Mouse (Mus musculus) cerebellum, adult 11-12 months (tissue): ENCODE results near the gene Sik1.

Source experiments
- DNase-seq: peaks from one replicate; pipeline ENCODE4 v3.0.0; 2022

The Sik1 gene

DNA sequence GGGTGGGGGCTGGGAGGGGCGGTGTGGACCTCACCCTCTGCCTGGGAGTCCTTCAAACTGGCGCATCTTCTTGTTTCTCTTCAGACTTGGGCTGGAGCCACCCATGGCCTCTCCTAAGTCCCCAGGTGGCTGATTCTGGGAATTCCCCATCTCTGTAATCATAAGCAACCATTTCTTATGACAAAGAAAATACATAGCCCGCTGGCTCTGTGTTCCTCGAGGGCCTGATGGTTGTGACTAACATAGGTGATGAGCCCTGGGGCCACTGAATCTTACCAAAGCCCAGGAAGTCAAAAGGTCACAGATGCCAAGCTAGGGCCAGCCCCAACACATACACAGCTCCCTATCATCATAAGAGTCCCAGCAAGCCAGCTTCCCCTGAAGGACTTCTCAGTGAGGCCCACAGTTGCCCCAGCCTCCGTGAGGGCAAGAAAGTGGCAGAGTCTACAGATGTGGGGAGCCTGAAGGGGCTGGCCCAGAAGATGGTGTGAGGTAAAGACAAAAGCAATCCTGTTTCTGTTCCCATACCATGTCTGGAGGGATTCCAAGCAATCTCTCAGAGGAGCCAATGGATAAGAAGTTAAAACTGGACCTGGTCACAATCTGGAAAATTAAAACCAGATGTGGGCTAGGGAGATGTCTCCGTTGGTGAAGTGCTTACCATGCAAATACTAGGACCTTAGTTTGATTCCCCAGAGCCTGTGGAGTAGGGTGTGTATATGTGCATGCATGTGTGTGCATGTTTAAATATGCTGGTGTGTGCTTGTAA lies 24.3 kb downstream of the Sik1 start:
- no peak for DNase-seq

DNA sequence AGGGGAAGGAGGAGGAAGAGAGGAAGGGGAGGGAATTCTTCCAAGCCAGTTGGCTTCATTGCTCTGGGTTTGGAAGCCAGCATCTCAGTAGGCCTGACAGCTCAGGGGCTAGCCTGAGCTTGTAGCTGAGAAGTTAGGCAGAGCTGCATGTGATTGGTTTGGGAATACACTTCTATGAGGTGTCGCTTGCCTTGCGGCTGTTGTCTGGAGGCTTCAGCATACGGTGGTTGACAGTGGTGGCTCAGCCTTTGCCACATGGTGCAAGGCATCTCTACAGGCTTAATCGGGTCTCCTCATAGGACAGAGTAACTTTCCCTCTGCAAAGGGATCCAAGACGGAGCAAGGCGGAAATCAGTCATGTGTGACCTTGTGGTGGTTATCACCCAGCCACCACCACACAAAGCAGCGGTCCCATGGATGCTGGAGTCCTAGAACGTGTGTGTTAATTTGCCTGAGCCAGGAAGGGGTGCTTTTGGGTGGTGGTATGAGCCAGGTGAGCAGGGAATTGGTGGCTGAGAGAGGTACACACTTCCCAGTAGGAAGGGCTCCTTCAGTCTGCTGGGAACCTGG lies 25.0 kb downstream of the Sik1 start:
- DNase-seq: no peak

DNA sequence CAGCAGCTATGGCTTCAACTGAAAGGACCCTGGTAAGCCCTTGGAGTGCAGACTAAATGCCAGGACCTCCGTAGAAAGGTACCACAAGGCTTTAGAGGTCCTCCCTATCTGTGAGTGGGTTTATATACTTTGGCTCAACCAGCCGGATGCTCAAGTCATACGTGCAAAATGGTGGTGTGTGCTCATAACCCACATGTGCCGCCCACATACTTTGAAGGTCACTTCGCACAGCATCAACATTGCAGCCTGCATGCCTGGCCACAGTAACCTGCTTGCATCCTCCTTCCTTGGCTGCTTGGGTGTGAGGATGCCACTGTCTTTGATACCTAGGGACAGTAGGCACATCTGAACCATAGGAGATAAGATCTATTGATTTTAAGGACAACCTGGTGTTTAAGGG lies 26.7 kb downstream of the Sik1 start:
- DNase-seq: no peak

DNA sequence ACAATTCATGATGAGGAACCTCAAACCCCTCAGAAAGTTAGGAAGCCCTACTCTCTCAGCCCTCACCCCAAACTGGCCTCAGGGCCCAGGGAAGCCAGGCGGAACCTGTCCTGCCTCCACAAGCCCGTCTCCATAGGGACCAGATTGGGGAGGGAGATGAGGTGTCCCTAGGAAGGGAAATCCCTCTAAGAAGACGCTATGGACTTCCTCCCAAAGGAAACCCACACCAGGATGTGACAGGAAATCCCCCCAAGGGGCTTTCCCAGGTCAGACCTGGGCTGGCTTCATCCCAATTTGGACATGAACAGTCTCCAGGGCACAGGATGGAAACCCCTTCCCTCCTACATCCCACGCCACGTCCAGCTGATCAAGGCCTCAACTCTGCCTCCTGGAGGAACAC lies 27.5 kb downstream of the Sik1 start:
- DNase-seq: no peak

DNA sequence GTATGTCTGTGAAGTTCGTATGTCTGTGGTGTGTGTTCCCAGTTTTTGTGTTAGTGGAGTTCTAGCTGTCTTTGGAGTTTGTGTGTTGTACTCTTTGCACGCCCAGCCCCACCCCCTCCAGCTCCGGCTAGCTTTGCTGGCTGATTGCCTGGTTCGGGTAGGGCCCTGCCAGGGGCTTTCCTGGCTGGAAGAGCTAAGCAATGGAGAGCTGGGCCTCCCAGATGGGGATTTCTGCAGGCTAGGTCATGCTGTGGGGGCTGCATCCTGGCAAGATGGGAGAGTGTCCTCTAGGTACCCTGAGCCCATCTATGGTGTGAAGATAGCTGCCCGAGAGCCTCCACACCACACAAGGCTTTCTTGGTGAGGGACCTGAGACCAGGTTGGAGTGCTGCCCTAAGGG lies 28.4 kb downstream of the Sik1 start:
- no peak for DNase-seq

DNA sequence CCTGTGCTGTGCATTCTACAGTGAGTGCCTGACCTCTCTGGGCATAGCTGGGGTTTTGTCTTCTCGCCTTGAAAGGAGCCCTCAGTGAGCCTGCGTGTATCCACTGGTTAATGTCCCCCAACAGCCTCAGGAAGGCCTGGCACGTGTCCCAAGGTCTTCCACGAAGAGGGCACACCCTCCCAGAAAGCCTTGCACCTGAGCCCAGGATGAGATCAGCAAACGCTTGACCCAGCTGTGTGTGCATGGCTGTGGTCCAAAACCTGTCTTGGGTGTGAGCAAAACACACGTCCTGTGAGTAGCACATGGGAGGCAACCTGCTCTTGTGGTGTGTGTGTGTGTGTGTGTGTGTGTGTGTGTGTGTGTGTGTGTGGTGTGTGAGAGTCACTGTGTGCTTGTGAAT lies 28.9 kb downstream of the Sik1 start:
- DNase-seq: no peak

DNA sequence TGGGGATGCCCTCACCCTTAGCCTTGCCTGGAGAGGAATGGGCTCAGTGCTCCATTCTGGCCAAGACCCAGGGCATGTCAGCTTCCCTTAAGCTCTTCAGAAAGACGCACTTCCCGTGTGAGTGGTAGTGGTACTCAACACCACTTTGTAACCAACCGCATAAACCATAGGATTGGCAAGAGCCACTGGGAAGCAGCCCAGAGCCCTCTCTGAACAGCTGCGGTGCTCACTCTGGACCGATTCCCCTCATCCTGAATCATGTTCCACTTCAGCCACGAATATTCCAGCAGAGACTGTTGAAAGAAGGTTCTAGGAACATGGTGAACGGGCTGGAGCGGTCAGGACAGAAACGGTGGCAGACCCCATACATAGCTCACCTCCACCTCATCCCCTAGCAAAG lies 29.9 kb downstream of the Sik1 start:
- no peak for DNase-seq

DNA sequence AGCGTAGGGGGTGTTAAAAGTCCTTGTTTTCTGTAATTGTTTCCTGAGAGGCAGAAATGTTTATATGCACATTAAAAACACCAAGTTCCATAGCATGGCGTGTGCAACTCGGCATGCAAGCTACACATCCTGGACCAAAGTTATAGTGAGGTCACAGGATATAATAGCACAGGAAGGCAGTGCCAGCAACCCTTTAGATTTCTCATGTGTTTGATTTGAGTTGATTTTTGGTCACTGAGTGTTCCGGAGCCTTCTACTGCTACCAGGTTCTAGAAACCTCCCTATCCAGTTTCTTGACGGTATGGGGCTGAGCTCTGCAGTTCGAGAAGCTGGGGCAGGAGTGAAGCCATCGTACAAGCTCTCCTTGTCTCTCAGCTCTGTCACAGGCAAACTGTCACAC lies 30.8 kb downstream of the Sik1 start:
- no peak for DNase-seq

DNA sequence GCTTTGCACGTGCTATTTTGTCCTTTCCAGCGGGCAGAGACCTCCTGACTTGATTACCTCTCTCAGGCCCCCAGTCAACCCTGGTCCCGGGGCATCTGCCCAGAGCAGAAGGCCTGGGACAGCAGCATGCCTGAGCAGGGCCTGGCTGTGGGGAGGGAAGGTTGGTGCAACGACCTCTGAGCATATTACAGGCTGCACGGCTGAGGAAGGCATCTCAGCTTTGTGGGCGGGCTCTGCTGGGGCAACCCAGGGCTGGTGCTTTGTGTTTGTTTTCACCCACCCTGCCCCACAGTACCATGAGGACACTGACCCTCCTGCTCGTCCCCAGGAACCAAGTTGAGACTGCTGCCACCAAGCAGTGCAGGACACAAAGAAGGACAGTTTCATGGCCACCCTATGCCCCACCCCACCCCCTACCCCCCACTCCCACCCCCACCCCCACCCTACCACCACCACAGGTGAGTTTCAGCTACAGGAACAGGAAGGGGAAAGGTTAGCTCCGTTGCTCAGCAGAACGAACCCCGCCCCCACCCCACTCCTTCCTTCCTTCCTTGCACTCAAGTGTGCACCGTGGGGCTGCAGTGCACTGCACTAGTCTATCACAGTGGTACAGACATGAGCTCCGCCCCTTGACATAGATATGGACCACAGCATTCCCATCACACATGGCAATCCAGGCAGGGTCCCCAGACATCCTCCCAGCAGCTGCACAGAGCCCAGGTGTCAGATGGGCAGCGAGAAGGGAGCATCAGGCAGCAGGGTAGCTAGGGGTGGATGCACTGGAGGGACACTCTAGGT lies 34.3 kb downstream of the Sik1 start:
- no peak for DNase-seq

DNA sequence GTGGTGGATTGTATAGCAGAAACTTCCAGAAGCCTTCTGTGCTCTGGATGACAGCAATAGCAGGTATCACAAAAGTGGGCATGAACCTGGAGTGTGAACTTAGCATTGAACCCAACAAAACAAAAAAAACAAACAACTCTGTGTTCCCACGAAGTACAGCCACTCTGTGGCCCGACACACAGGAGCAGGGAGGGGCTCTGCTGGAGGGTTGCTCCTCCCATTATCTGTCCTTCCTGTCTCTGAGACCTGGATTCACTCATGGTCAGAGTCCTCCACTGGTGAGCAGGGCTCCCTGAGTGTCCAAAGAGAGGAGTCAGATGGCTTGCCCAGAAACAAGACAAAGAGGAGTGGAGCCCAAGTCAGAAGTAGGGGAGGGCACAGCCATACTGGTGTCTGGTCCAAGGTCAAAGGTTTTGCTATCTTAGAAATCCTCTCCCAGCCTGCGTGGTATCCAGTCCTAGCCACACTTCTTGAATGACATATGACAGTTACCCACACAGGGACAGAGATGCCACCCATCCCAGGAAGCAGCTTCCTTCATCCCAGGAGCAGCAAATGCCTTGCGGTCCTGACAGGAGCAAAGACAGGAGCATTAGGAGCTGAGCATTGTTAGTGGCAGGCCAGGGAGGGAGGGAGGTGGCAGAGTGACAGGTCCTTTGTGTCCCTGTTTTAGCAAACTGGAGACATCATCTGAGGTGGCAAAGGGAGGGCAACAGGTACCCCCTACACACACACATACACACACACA lies 35.3 kb downstream of the Sik1 start:
- no peak for DNase-seq

DNA sequence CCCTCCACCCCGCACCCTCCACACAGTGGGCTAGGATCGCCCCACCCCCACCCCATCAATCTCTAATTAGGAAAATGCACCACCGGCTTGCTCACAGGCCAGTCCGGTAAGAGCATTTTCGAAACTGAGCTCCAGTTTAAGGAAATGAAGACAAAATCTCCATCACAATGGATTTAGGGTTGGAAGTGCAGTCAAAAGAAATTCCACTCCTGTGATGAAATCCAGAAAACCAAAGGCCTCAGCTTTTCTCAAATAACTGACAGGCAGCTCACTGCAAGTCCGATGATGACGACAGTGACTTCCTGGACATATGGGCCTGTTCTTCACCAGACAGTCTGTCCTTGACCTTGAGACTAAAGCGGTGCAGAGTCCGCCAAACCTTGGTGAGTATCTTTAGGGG lies 36.2 kb downstream of the Sik1 start:
- no peak for DNase-seq

DNA sequence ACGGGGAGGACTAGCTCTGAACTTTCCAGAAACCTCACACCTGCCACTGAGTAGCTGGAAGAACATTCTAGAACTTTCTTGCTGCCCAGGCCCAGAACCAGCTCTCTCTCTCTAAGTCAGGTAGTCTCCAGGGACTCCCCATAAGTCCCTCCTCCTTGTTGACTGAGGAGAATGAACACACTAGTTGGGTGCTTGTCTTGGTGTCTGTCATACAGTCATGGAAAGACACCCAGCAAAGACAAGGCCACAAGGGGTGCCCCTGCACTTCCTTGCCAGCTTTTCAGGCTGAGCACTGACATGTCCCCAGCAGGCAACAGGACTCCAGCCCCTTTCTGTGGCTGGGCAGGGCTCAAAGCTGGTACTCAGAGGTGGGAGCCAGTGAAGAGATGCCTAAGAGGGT lies 37.8 kb downstream of the Sik1 start:
- DNase-seq: no peak

DNA sequence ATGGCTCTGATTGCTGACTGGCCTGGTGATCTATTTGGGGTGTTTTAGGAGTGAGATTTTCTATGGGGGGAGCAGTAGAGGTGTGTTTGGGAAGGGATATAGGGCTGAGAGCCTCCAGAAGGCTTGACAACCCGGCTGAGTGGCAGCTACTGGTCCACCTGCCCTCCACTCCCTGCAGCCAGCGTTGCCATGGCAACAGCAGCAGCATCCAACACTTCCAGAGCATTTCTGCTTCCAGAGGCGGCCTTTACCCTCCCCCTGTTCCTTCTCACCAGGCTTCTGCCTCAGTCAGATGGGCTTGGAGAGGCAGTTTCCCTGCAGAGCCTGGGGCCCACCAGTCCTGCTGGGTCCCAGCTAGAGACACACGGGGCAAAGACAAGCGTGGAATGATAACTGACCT lies 38.4 kb downstream of the Sik1 start:
- no peak for DNase-seq

DNA sequence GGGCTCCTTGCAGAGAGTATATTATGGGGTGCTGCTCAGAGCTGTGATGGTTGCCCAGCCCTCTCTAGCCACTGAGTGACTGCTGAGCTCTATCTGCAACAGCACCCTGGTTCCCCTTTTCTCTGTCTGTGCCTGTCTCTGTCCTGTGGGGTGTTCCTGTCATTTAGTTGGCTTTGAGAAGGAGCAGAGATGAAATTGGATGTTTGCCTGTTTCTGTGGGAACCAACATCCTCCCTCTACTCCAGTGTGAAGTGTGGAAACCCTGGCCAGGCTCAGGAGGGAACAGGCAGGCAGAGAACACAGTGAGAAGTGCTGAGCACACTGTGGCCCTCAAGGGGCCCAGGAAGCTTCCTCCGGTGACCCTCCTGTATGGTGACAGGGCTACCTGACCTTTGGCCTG lies 40.8 kb downstream of the Sik1 start:
- no peak for DNase-seq

DNA sequence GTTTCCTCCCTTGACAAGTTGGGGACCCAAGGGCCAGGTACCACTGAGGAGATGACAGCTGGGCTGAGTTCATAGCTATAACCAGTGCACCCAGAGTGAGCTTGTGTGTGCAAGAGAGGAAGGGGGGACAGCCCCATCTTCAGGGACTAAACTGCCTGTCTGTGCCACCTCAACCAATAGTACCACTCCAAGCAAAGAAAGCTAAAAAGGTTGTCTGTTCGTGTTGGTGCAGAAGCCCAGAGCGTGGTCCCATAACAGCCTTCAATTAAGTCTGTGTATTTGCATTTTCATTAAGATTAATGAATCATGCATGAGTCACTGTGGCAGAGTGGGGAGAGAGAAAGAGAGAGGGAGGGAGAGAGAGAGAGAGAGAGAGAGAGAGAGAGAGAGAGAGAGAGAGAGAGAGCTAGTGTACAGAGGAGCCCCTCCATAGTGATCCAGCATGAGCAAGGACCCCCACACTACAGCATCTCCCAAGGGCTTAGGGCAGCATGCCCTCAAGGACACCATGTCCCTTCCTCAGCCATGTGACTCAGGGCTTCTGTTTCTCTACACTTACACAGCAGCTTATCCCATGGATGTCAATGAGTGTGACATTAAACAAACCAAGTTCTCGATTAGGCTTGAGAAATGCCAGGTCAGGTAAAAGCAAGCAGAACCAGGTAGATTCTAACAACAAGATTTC lies 41.5 kb downstream of the Sik1 start:
- DNase-seq: no peak

DNA sequence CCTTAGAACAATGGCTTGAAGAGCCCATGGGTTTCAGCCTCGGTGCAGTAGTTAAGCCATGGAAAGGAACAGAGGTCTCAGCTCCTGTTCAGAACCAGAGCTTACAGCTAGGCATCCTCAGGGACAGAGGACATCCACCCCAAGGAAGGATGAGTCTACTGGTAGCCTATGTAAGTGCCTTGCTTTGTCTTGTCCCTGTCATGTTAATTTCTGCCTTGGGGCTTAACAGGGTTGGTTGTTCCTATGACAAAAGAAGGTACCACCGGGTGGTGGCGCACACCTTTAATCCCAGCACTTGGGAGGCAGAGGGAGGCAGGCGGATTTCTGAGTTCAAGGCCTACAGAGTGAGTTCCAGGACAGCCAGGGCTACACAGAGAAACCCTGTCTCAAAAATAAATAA lies 44.3 kb downstream of the Sik1 start:
- no peak for DNase-seq

DNA sequence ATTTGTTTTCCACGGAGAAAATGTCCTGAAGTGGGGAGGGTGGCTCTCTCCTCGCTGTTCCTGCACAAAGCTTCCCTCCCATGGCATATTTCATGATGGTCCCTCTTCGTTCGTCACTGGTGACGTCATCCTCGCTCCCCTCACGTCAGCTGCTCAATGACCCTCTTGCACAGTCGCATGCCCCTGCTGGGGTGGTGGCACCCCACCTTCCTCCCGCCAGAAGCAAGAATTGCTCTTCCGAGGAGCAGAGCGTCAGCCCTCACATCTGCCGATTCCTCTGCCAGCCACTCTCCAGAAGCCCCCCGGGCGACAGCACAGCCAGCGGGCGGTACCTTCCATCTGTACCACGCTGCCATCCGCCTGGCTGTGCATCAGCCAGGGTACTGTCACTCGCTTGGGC lies 45.7 kb downstream of the Sik1 start:
- DNase-seq: no peak

DNA sequence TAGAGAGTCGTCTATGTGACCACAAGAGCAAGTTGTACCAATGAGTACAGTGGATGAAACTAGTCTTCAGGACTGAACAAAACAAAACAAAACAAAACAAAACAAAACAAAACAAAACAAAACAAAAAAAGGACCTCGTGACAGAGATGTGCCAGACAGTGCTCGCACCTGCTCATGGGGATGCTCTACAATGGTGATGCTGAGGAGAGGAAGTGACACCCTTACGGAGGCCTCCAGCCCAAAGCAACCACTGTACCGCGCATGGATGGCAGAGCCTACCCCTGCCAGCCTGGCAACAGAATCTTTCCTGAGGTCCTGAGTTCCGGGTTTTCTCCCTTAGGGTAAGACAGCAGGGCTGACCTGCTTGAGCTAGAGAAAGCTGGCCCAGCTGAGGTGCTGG lies 46.5 kb downstream of the Sik1 start:
- DNase-seq: no peak

DNA sequence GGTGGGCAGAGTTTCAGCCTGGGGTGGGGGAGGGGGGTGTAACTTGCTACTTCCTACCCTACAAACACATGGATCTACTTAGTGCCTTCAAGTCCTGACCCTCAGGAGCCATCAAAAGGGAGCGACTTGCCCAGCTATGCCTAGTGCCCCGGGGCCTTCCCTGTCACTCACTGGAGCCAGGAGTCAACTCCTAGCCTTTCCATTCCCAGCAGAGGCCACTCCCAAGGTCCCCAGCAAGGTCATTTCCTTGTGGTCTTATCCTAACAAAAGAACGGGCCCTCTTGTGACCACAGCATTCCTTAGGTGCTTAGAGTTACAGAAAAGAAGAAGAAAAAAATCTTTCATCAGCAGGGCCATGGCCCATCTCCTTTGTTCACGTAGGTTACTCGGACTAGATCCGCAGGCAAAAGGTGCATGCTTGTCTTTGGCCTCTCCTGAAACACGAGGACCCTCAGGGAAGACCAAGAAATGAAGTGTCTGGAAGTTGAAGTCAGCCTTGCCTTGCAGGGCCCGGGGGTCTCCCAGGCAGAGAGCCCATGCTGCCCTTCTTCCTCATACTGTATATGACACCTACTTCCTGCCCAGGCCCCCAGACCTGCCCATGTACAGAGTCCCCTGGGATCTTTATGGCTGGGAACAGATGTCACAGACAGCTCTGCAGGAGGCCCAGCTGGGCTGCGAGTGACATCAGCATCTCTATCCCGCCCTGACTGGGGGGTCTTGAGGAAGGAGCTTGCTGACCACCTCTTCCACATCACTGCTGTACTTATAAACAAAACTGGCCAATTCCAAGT lies 47.3 kb downstream of the Sik1 start:
- DNase-seq: no peak

DNA sequence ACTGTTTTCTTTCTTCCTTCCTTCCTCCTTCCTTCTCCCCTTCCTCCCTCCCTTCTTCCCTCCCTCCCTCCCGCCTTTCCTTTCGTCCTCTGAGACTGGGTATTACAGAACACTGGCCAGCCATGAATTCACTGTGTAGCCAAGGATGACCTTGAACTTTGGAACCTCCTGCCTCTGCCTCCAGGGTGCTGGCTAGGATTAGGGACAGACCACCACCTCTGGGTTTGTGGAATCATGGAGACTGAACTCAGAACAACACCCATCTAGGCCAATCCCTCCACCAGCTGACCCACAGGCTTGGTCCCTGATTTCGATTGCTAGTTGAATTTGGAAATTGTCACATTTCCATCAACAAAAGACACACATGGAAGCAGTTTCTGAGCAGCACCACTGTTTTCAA lies 49.1 kb downstream of the Sik1 start:
- DNase-seq: no peak

DNA sequence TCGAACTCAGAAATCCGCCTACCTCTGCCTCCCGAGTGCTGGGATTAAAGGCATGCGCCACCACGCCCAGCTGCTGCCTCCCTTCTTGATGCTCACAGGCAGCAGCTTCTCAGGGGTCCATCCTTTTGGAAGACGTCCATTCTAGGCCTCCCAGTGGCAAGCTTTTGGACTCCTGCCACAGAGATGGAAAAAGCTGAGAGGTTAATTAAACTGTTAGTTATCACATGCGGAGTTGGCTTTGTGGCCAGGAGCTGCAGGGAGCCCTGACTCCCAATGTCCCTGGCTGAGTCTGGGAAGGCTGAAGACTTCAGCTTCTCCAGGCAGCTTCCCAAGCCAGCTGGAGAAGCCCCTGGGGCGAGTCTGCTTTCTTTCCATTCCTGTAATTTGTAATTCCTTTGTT lies 49.6 kb downstream of the Sik1 start:
- no peak for DNase-seq

DNA sequence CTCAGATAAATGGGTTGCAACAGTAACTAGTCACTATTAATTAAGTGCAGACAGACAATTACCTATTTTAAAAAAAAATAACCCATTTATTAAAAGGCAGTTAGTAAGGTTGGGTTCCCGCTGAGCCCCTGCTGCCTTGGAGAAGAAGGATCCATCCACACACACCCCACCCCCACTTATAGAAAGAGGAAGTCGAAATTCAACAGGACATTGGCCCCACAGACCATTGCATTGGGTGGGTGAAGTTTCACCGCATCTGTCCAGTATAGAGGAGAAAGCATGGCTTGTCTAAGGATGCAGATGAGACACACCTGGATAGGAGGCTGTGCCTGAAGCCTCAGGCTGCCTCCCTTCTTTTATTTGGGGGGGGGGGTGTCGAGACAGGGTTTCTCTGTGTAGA lies 50.0 kb downstream of the Sik1 start:
- DNase-seq: no peak
